Mouse (Mus musculus): ENCODE measurements around the gene Kcnk3. TPM values are rescaled to one million over a fixed set of nuclear protein-coding genes. Genes with fewer than 3 reads are reported as not detected.

Kcnk3 gene
- polyA plus RNA-seq, 1 experiment from 2014 or later = 1.6 TPM

- no peaks in the 10 kb centered on the region for H3K27me3 ChIP-seq (replicated peaks; ENCODE audit: control insufficient read depth, insufficient read depth, low read length)
- ATAC-seq (replicated peaks; ENCODE audit: low FRiP score) (no peak), DNase-seq (ENCODE audit: low spot score) (no peak)
- H3K9ac ChIP-seq (ENCODE audit: low read depth, low read length) = no peak overlapping the region
- H3K4me1 ChIP-seq (replicated peaks; ENCODE audit: control insufficient read depth, insufficient read depth, low read length) = peaks cover 13% of the 10 kb centered on the region
- H3K9me3 ChIP-seq (ENCODE audit: control insufficient read depth, low read length) = no peaks in the 10 kb centered on the region
- H3K4me2 ChIP-seq = no peak overlapping the region
- H3K4me3 ChIP-seq (ENCODE audit: low read depth, low read length) = no peak overlapping the region
- 62% methylated on average over 2 of the region's 2 CpGs for WGBS
- no peaks in the 10 kb centered on the region for H3K36me3 ChIP-seq (ENCODE audit: control insufficient read depth, insufficient read depth, low read length)
- no peak overlapping the region for H3K27ac ChIP-seq (ENCODE audit: low read depth, low read length)
Observed at GRCm38 (mm10) chr5:30646036-30646435, 58.1 kb downstream of the Kcnk3 start.

GRCm38 (mm10) chr5:30647396-30647795 lies 59.4 kb downstream of the Kcnk3 start:
- DNase-seq (ENCODE audit: low spot score) = no peak
- no peaks in the 10 kb centered on the region for H3K27me3 ChIP-seq (replicated peaks; ENCODE audit: control insufficient read depth, insufficient read depth, low read length)
- no peaks in the 10 kb centered on the region for H3K36me3 ChIP-seq (ENCODE audit: control insufficient read depth, insufficient read depth, low read length)
- WGBS = 22% methylated on average over 9 of the region's 9 CpGs
- H3K4me1 ChIP-seq (replicated peaks; ENCODE audit: control insufficient read depth, insufficient read depth, low read length) = peaks cover 13% of the 10 kb centered on the region
- H3K9me3 ChIP-seq (ENCODE audit: control insufficient read depth, low read length) = no peaks in the 10 kb centered on the region
- H3K27ac ChIP-seq (ENCODE audit: low read depth, low read length) = no peak overlapping the region
- ATAC-seq (replicated peaks; ENCODE audit: low FRiP score) = no peak
- H3K4me2 ChIP-seq = peak overlapping the region; percentile 94
- peak overlapping the region; percentile 79 for H3K4me3 ChIP-seq (ENCODE audit: low read depth, low read length)
- peak overlapping the region; percentile 49 for H3K9ac ChIP-seq (ENCODE audit: low read depth, low read length)

GRCm38 (mm10) chr5:30647815-30648560 lies 60.0 kb downstream of the Kcnk3 start, which contains the start of gene Slc35f6:
Gene Slc35f6, plus strand, starts transcription at chr5:30647933.
- DNase-seq (ENCODE audit: low spot score) = peak; percentile 91
- H3K27me3 ChIP-seq (replicated peaks; ENCODE audit: control insufficient read depth, insufficient read depth, low read length) = no peaks in the 10 kb centered on the region
- H3K36me3 ChIP-seq (ENCODE audit: control insufficient read depth, insufficient read depth, low read length) = no peaks in the 10 kb centered on the region
- peak within 1 kb of the TSS; percentile 94 for H3K4me2 ChIP-seq
- under 1% methylated on average over 38 of the region's 38 CpGs for WGBS
- H3K9ac ChIP-seq (ENCODE audit: low read depth, low read length) = peak within 1 kb of the TSS; percentile 73
- peaks cover 13% of the 10 kb centered on the region for H3K4me1 ChIP-seq (replicated peaks; ENCODE audit: control insufficient read depth, insufficient read depth, low read length)
- peak; percentile 94 for ATAC-seq (replicated peaks; ENCODE audit: low FRiP score)
- no peaks in the 10 kb centered on the region for H3K9me3 ChIP-seq (ENCODE audit: control insufficient read depth, low read length)
- H3K4me3 ChIP-seq (ENCODE audit: low read depth, low read length) = peak within 1 kb of the TSS; percentile 79
- no peak within 1 kb of the TSS for H3K27ac ChIP-seq (ENCODE audit: low read depth, low read length)

GRCm38 (mm10) chr5:30649558-30649957 lies 61.6 kb downstream of the Kcnk3 start:
- DNase-seq (ENCODE audit: low spot score) = no peak
- no peak overlapping the region for H3K9ac ChIP-seq (ENCODE audit: low read depth, low read length)
- no peaks in the 10 kb centered on the region for H3K27me3 ChIP-seq (replicated peaks; ENCODE audit: control insufficient read depth, insufficient read depth, low read length)
- H3K4me3 ChIP-seq (ENCODE audit: low read depth, low read length) = no peak overlapping the region
- no peak overlapping the region for H3K4me2 ChIP-seq
- 58% methylated on average over 4 of the region's 4 CpGs for WGBS
- ATAC-seq (replicated peaks; ENCODE audit: low FRiP score) = no peak
- no peaks in the 10 kb centered on the region for H3K36me3 ChIP-seq (ENCODE audit: control insufficient read depth, insufficient read depth, low read length)
- peaks cover 13% of the 10 kb centered on the region for H3K4me1 ChIP-seq (replicated peaks; ENCODE audit: control insufficient read depth, insufficient read depth, low read length)
- H3K27ac ChIP-seq (ENCODE audit: low read depth, low read length) = no peak overlapping the region
- no peaks in the 10 kb centered on the region for H3K9me3 ChIP-seq (ENCODE audit: control insufficient read depth, low read length)

GRCm38 (mm10) chr5:30650756-30651155 lies 62.8 kb downstream of the Kcnk3 start:
- WGBS = 54% methylated on average over 3 of the region's 3 CpGs
- Histone ChIP-seq H3K4me2 (no peak overlapping the region), H3K4me1 (replicated peaks; ENCODE audit: control insufficient read depth, insufficient read depth, low read length) (peaks cover 13% of the 10 kb centered on the region), H3K4me3 (ENCODE audit: low read depth, low read length) (no peak overlapping the region), H3K36me3 (ENCODE audit: control insufficient read depth, insufficient read depth, low read length) (no peaks in the 10 kb centered on the region; the same call in 1 of the 2 replicates), H3K27me3 (replicated peaks; ENCODE audit: control insufficient read depth, insufficient read depth, low read length) (no peaks in the 10 kb centered on the region), H3K9me3 (ENCODE audit: control insufficient read depth, low read length) (no peaks in the 10 kb centered on the region), H3K9ac (ENCODE audit: low read depth, low read length) (no peak overlapping the region), H3K27ac (ENCODE audit: low read depth, low read length) (no peak overlapping the region)
- DNase-seq (ENCODE audit: low spot score) = no peak
- ATAC-seq (replicated peaks; ENCODE audit: low FRiP score) = no peak

GRCm38 (mm10) chr5:30651554-30651953 lies 63.6 kb downstream of the Kcnk3 start:
- H3K27ac ChIP-seq (ENCODE audit: low read depth, low read length) = no peak overlapping the region
- H3K9ac ChIP-seq (ENCODE audit: low read depth, low read length) = no peak overlapping the region
- peaks cover 13% of the 10 kb centered on the region for H3K4me1 ChIP-seq (replicated peaks; ENCODE audit: control insufficient read depth, insufficient read depth, low read length)
- peaks cover 7% of the 10 kb centered on the region; the same call in 1 of the 2 replicates for H3K36me3 ChIP-seq (ENCODE audit: control insufficient read depth, insufficient read depth, low read length)
- no peaks in the 10 kb centered on the region for H3K9me3 ChIP-seq (ENCODE audit: control insufficient read depth, low read length)
- no peak for ATAC-seq (replicated peaks; ENCODE audit: low FRiP score)
- 93% methylated on average over 3 of the region's 3 CpGs for WGBS
- DNase-seq (ENCODE audit: low spot score) = no peak
- no peak overlapping the region for H3K4me2 ChIP-seq
- H3K27me3 ChIP-seq (replicated peaks; ENCODE audit: control insufficient read depth, insufficient read depth, low read length) = no peaks in the 10 kb centered on the region
- H3K4me3 ChIP-seq (ENCODE audit: low read depth, low read length) = no peak overlapping the region

GRCm38 (mm10) chr5:30653246-30653645 lies 65.3 kb downstream of the Kcnk3 start:
- Histone ChIP-seq H3K27me3 (replicated peaks; ENCODE audit: control insufficient read depth, insufficient read depth, low read length) (no peaks in the 10 kb centered on the region), H3K36me3 (ENCODE audit: control insufficient read depth, insufficient read depth, low read length) (peaks cover 15% of the 10 kb centered on the region), H3K27ac (ENCODE audit: low read depth, low read length) (no peak overlapping the region), H3K4me1 (replicated peaks; ENCODE audit: control insufficient read depth, insufficient read depth, low read length) (peaks cover 7% of the 10 kb centered on the region), H3K9ac (ENCODE audit: low read depth, low read length) (no peak overlapping the region), H3K4me2 (no peak overlapping the region), H3K4me3 (ENCODE audit: low read depth, low read length) (no peak overlapping the region), H3K9me3 (ENCODE audit: control insufficient read depth, low read length) (no peaks in the 10 kb centered on the region)
- ATAC-seq (replicated peaks; ENCODE audit: low FRiP score) = no peak
- DNase-seq (ENCODE audit: low spot score) = no peak
- WGBS = 82% methylated on average over 6 of the region's 6 CpGs

- Histone ChIP-seq H3K4me3 (ENCODE audit: low read depth, low read length) (no peak overlapping the region), H3K9ac (ENCODE audit: low read depth, low read length) (no peak overlapping the region), H3K4me1 (replicated peaks; ENCODE audit: control insufficient read depth, insufficient read depth, low read length) (no peaks in the 10 kb centered on the region), H3K27ac (ENCODE audit: low read depth, low read length) (no peak overlapping the region), H3K27me3 (replicated peaks; ENCODE audit: control insufficient read depth, insufficient read depth, low read length) (no peaks in the 10 kb centered on the region), H3K4me2 (no peak overlapping the region), H3K36me3 (ENCODE audit: control insufficient read depth, insufficient read depth, low read length) (peaks cover 15% of the 10 kb centered on the region), H3K9me3 (ENCODE audit: control insufficient read depth, low read length) (no peaks in the 10 kb centered on the region)
- DNase-seq (ENCODE audit: low spot score) = no peak
- ATAC-seq (replicated peaks; ENCODE audit: low FRiP score) = no peak
- WGBS = 83% methylated on average over 8 of the region's 8 CpGs
Observed at GRCm38 (mm10) chr5:30655042-30655441, 67.1 kb downstream of the Kcnk3 start.
